Mouse (Mus musculus): Measurements from ENCODE around the gene Chrne. TPM values are rescaled to one million over a fixed set of nuclear protein-coding genes. Genes with fewer than 3 reads are reported as not detected.

Chrne gene
- polyA plus RNA-seq, 1 experiment from 2014 or later, result 0.25 TPM

- peaks cover 8% of the 10 kb centered on the region; the same call in 1 of the 2 replicates for H3K4me1 ChIP-seq (replicated peaks; ENCODE audit: insufficient read depth, low read length)
- no peak overlapping the region for H3K9ac ChIP-seq (ENCODE audit: low read depth, low read length)
- H3K27ac ChIP-seq, result no peak overlapping the region
- 97% methylated on average over 8 of the region's 8 CpGs for WGBS
- H3K4me2 ChIP-seq (ENCODE audit: low read length), result no peak overlapping the region
- no peak for ATAC-seq (replicated peaks; ENCODE audit: low FRiP score, low read depth)
- no peak for DNase-seq (ENCODE audit: low spot score)
- no peak overlapping the region for H3K4me3 ChIP-seq (replicated peaks; ENCODE audit: low read depth, low read length)
- TF ChIP-seq CTCF (IDR thresholded peaks at IDR 0.05; ENCODE audit: low read depth), result no peak
- H3K36me3 ChIP-seq (ENCODE audit: insufficient read depth, low read length), result peaks cover 29% of the 10 kb centered on the region
- H3K27me3 ChIP-seq (ENCODE audit: insufficient read depth, low read length), result no peaks in the 10 kb centered on the region
- no peaks in the 10 kb centered on the region for H3K9me3 ChIP-seq (replicated peaks; ENCODE audit: low read length)
Observed at GRCm38 (mm10) chr11:70644564-70645103, 25.6 kb upstream of the Chrne start.

GRCm38 (mm10) chr11:70643051-70643450 is 24.0 kb upstream of the Chrne start:
- no peak overlapping the region for H3K4me3 ChIP-seq (replicated peaks; ENCODE audit: low read depth, low read length)
- no peak overlapping the region for H3K9ac ChIP-seq (ENCODE audit: low read depth, low read length)
- no peaks in the 10 kb centered on the region for H3K27me3 ChIP-seq (ENCODE audit: insufficient read depth, low read length)
- no peak for TF ChIP-seq CTCF (IDR thresholded peaks at IDR 0.05; ENCODE audit: low read depth)
- H3K36me3 ChIP-seq (ENCODE audit: insufficient read depth, low read length), result peaks cover 16% of the 10 kb centered on the region
- 90% methylated on average over 6 of the region's 6 CpGs for WGBS
- no peaks in the 10 kb centered on the region for H3K9me3 ChIP-seq (replicated peaks; ENCODE audit: low read length)
- no peak for ATAC-seq (replicated peaks; ENCODE audit: low FRiP score, low read depth)
- peaks cover 8% of the 10 kb centered on the region; the same call in 1 of the 2 replicates for H3K4me1 ChIP-seq (replicated peaks; ENCODE audit: insufficient read depth, low read length)
- H3K27ac ChIP-seq, result no peak overlapping the region
- H3K4me2 ChIP-seq (ENCODE audit: low read length), result no peak overlapping the region
- DNase-seq (ENCODE audit: low spot score), result no peak

DNA sequence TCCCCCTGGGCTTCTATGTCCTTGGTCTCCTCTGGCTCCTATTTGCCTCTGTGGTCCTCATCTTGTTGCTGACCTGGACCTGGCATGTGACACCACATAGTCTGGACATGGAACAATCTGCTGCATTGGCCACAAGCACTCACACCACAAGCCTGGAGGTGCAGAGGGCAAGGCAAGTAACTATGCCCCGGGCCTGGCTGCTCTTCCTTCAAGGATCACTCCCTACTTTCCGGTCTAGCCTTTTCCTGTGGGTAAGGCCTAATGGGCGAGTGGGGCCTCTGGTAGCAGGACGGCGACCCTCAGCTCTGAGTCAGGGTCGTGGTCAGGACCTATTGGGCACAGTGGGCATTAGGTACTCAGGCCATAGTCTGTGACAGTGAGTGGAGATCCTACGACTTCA is 22.2 kb upstream of the Chrne start:
- DNase-seq (ENCODE audit: low spot score), result no peak

DNA sequence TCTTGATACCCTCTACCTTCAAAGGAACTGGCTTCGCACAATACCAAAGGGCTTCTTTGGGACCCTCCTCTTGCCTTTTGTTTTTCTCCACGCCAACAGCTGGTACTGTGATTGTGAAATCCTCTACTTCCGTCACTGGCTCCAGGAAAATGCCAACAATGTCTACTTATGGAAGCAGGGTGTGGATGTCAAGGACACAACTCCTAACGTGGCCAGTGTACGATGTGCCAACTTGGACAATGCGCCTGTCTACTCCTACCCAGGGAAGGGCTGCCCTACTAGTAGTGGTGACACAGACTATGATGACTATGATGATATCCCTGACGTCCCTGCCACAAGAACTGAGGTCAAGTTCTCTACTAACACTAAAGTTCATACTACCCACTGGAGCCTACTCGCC is 21.0 kb upstream of the Chrne start:
- DNase-seq (ENCODE audit: low spot score) (no peak), ATAC-seq (replicated peaks; ENCODE audit: low FRiP score, low read depth) (no peak)
- TF ChIP-seq CTCF (IDR thresholded peaks at IDR 0.05; ENCODE audit: low read depth), result no peak
- Histone ChIP-seq H3K4me3 (replicated peaks; ENCODE audit: low read depth, low read length) (no peak overlapping the region), H3K36me3 (ENCODE audit: insufficient read depth, low read length) (peaks cover 11% of the 10 kb centered on the region), H3K4me1 (replicated peaks; ENCODE audit: insufficient read depth, low read length) (peaks cover under 1% of the 10 kb centered on the region; the same call in 1 of the 2 replicates), H3K9me3 (replicated peaks; ENCODE audit: low read length) (no peaks in the 10 kb centered on the region), H3K9ac (ENCODE audit: low read depth, low read length) (no peak overlapping the region), H3K27ac (no peak overlapping the region), H3K27me3 (ENCODE audit: insufficient read depth, low read length) (no peaks in the 10 kb centered on the region), H3K4me2 (ENCODE audit: low read length) (no peak overlapping the region)
- 79% methylated on average over 8 of the region's 8 CpGs for WGBS

More for the DNA sequence above, 22.2 kb upstream of the Chrne start:
- H3K9ac ChIP-seq (ENCODE audit: low read depth, low read length), result no peak overlapping the region
- no peak overlapping the region for H3K27ac ChIP-seq
- 79% methylated on average over 7 of the region's 7 CpGs for WGBS
- no peaks in the 10 kb centered on the region for H3K27me3 ChIP-seq (ENCODE audit: insufficient read depth, low read length)
- no peak for TF ChIP-seq CTCF (IDR thresholded peaks at IDR 0.05; ENCODE audit: low read depth)
- H3K4me3 ChIP-seq (replicated peaks; ENCODE audit: low read depth, low read length), result no peak overlapping the region
- peaks cover 16% of the 10 kb centered on the region for H3K36me3 ChIP-seq (ENCODE audit: insufficient read depth, low read length)
- no peaks in the 10 kb centered on the region for H3K9me3 ChIP-seq (replicated peaks; ENCODE audit: low read length)
- ATAC-seq (replicated peaks; ENCODE audit: low FRiP score, low read depth), result no peak
- H3K4me2 ChIP-seq (ENCODE audit: low read length), result no peak overlapping the region
- peaks cover 8% of the 10 kb centered on the region; the same call in 1 of the 2 replicates for H3K4me1 ChIP-seq (replicated peaks; ENCODE audit: insufficient read depth, low read length)

- DNase-seq (ENCODE audit: low spot score) (no peak), ATAC-seq (replicated peaks; ENCODE audit: low FRiP score, low read depth) (no peak)
- H3K9ac ChIP-seq (ENCODE audit: low read depth, low read length), result no peak within 1 kb of the TSS
- no peaks in the 10 kb centered on the region; the same call in 1 of the 2 replicates for H3K4me1 ChIP-seq (replicated peaks; ENCODE audit: insufficient read depth, low read length)
- no peaks in the 10 kb centered on the region for H3K9me3 ChIP-seq (replicated peaks; ENCODE audit: low read length)
- no peak for TF ChIP-seq CTCF (IDR thresholded peaks at IDR 0.05; ENCODE audit: low read depth)
- H3K4me2 ChIP-seq (ENCODE audit: low read length), result no peak within 1 kb of the TSS
- H3K36me3 ChIP-seq (ENCODE audit: insufficient read depth, low read length), result no peaks in the 10 kb centered on the region
- no peaks in the 10 kb centered on the region for H3K27me3 ChIP-seq (ENCODE audit: insufficient read depth, low read length)
- H3K27ac ChIP-seq, result no peak within 1 kb of the TSS
- WGBS, result 44% methylated on average over 5 of the region's 5 CpGs
- no peak within 1 kb of the TSS for H3K4me3 ChIP-seq (replicated peaks; ENCODE audit: low read depth, low read length)
Observed at GRCm38 (mm10) chr11:70638714-70639278, 19.8 kb upstream of the Chrne start, which contains the start of gene Gp1ba. Gp1ba (plus strand) TSS chr11:70639122.

GRCm38 (mm10) chr11:70638293-70638692 is 19.3 kb upstream of the Chrne start:
- 94% methylated on average over 1 of the region's 1 CpGs for WGBS
- Histone ChIP-seq H3K4me2 (ENCODE audit: low read length) (no peak overlapping the region), H3K4me3 (replicated peaks; ENCODE audit: low read depth, low read length) (no peak overlapping the region), H3K9me3 (replicated peaks; ENCODE audit: low read length) (no peaks in the 10 kb centered on the region), H3K36me3 (ENCODE audit: insufficient read depth, low read length) (no peaks in the 10 kb centered on the region), H3K9ac (ENCODE audit: low read depth, low read length) (no peak overlapping the region), H3K4me1 (replicated peaks; ENCODE audit: insufficient read depth, low read length) (no peaks in the 10 kb centered on the region; the same call in 1 of the 2 replicates), H3K27me3 (ENCODE audit: insufficient read depth, low read length) (no peaks in the 10 kb centered on the region), H3K27ac (no peak overlapping the region)
- ATAC-seq (replicated peaks; ENCODE audit: low FRiP score, low read depth), result no peak
- TF ChIP-seq CTCF (IDR thresholded peaks at IDR 0.05; ENCODE audit: low read depth), result no peak
- no peak for DNase-seq (ENCODE audit: low spot score)
